Mouse (Mus musculus) E14TG2a.4 (cell line): ENCODE results near the gene Gpr176.

Source experiments
- CTCF ChIP-seq: conservative IDR thresholded peaks from 2 replicates; pipeline ENCODE4 v1.5.1; 2014; ENCODE audit warnings: low read length
- NANOG ChIP-seq: IDR thresholded peaks from 2 replicates; pipeline ENCODE4 v1.6.1; 2014; ENCODE audit warnings: borderline replicate concordance, low read length, mixed read lengths
- POU5F1 ChIP-seq: IDR thresholded peaks from 2 replicates; pipeline ENCODE4 v1.6.1; 2014; ENCODE audit warnings: low read length, borderline replicate concordance

DNA sequence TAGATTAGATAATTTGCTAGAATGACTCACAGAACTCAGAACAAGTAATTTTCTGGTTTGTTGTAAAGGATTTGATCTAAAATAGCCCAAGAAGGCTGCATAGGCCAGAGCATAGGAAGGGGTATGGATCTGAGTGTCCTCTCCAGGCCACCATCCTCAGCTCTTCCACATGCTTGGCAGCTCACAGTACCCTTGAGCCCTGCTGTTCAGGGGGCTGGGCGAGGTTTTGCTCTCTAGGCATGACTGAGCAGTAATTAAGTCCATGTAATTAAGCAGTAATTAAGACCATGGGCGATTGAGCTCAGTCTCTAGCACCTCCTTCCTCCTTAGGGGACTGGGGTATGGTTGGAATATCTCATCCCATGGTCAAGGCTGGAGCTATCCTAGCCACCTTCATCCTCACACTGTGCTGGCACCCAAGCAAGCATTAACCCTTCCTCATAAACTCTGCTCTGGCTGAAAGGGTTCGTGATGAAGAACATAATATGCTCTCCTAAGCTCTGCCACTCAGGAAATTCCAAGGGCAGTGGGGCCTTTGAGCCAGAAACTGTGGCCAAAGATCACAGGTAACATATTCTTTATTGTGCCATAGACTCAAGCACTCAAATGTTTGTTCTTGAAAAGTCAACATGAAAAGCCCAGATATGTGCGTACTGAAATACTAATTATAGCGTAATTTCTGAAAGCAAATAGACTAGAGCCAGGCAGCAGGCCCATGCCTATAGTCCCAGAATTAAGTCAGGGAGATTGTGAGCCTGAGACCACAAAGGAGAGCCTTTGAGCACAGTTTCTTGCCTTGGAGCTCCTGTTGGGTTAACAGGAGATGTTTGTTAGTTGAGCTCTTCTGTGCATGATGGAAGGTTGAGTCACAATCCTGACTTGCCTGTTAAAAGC, 28.9 kb upstream of the Gpr176 start:
- TF ChIP-seq CTCF (no peak), NANOG (no peak), POU5F1 (no peak)
